Mouse (Mus musculus) embryonic fibroblast, embryonic 13.5 days (primary cell): ENCODE measurements around the gene Itpr3. TPM values are rescaled to one million over a fixed set of nuclear protein-coding genes. Genes with fewer than 3 reads are reported as not detected.

Experiments
- H3K27ac ChIP-seq: 2 replicates; pipeline ENCODE4 v1.5.1; 2012; ENCODE audit warnings: low read length, control low read depth, inconsistent platforms; ENCODE audit not compliant: insufficient read depth
- H3K4me1 ChIP-seq: 2 replicates; pipeline ENCODE4 v1.6.1; 2011; ENCODE audit warnings: low read length; ENCODE audit not compliant: control insufficient read depth, insufficient read depth
- H3K4me3 ChIP-seq: 2 replicates; pipeline ENCODE4 v1.5.1; 2011; ENCODE audit warnings: mild to moderate bottlenecking, control low read depth, low read length; ENCODE audit not compliant: insufficient read depth
- CTCF ChIP-seq: IDR thresholded peaks from 2 replicates; pipeline ENCODE4 v1.5.1; 2011; ENCODE audit warnings: mild to moderate bottlenecking, control low read depth, low read length, moderate library complexity, borderline replicate concordance; ENCODE audit not compliant: insufficient read depth
- POLR2A ChIP-seq: IDR thresholded peaks from 2 replicates; pipeline ENCODE4 v1.6.1; 2011; ENCODE audit warnings: low read depth, mild to moderate bottlenecking, control low read depth, low read length, moderate library complexity
- polyA plus RNA-seq: library from polyadenylated mRNA; stranded (reverse); fragments of >200 nt; gene quantifications from 2 replicates; pipeline ENCODE4 v1.2.4, GENCODE M21; 2011; ENCODE audit warnings: low read depth; ENCODE audit not compliant: missing spikeins, insufficient read length

Gene Itpr3
- polyA plus RNA-seq, 1 experiment = 15.7 TPM

- Histone ChIP-seq H3K27ac (no peak overlapping the region), H3K4me3 (no peak overlapping the region), H3K4me1 (no peaks in the 10 kb centered on the region)
- peak; percentile 23; the same call in 1 of the 2 replicates for TF ChIP-seq CTCF
- TF ChIP-seq POLR2A = no peak
Measured at GRCm38 (mm10) chr17:27047762-27048444, 9.2 kb upstream of the Itpr3 start.

GRCm38 (mm10) chr17:27048445-27049239, 8.5 kb upstream of the Itpr3 start:
- TF ChIP-seq CTCF (no peak), POLR2A (no peak)
- Histone ChIP-seq H3K4me3 (no peak overlapping the region), H3K4me1 (no peaks in the 10 kb centered on the region), H3K27ac (no peak overlapping the region)

DNA sequence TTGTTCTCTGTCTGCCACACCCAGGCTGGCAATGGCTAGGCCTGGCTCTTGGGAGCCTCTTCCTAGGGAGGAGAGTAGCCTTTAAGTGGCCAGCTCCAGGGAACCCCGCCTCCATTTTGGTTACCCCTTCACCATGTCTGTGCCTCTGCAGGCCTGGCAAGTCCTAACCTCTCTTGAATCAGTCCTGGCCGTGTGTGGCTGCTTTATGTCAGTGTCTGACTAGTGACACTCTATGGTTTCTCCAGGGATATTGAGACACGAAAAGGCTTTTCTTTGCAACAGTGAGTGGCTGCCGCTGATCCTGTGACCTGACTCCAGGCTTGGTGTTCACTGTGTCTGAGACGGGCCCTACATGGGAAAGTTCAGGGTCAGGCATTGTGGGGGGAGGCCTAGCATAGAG, 6.3 kb upstream of the Itpr3 start:
- Histone ChIP-seq H3K27ac (no peak overlapping the region), H3K4me3 (no peak overlapping the region), H3K4me1 (no peaks in the 10 kb centered on the region)
- TF ChIP-seq CTCF (no peak), POLR2A (no peak)

GRCm38 (mm10) chr17:27051514-27051913, 5.6 kb upstream of the Itpr3 start:
- Histone ChIP-seq H3K4me1 (no peaks in the 10 kb centered on the region), H3K27ac (0 out of 2 replicates have a peak overlapping the region, but pooled peaks have one; percentile 23), H3K4me3 (no peak overlapping the region)
- TF ChIP-seq CTCF = no peak

DNA sequence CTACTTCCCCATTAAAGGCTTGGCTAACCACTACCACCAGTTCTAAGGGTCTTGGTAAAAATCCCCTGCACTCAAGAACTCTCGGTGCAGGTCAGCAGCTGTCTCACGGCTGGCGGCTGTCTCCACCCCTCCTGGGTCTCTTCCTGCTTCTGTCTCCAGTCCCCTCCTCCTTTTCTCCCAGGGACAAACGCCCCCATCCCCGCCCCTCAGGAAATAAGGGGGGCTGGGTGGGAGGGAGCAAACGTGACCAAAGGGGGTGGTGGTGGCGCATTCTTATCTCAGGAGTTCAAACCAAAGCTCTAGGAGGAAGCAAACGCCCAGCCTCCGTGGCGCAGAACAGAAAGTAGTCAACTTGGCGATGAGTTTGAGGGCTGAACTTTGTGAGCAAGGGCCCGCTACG, 934 bp upstream of the Itpr3 start:
- Histone ChIP-seq H3K4me1 (peaks cover 4% of the 10 kb centered on the region; the same call in 1 of the 2 replicates), H3K4me3 (peak overlapping the region; percentile 77), H3K27ac (peak overlapping the region; percentile 83)
- TF ChIP-seq POLR2A (peak; percentile 82), CTCF (no peak)

GRCm38 (mm10) chr17:27057517-27058055, 482 bp downstream of the Itpr3 start:
- Histone ChIP-seq H3K4me3 (peak overlapping the region; percentile 77), H3K4me1 (peaks cover 4% of the 10 kb centered on the region; the same call in 1 of the 2 replicates), H3K27ac (peak overlapping the region; percentile 17; the same call in 1 of the 2 replicates)
- TF ChIP-seq CTCF (no peak), POLR2A (no peak)

GRCm38 (mm10) chr17:27060698-27061097, 3.6 kb downstream of the Itpr3 start:
- Histone ChIP-seq H3K4me1 (peaks cover 10% of the 10 kb centered on the region), H3K27ac (no peak overlapping the region), H3K4me3 (no peak overlapping the region)
- TF ChIP-seq CTCF (no peak), POLR2A (no peak)

GRCm38 (mm10) chr17:27061727-27062126, 4.6 kb downstream of the Itpr3 start:
- Histone ChIP-seq H3K4me1 (peaks cover 10% of the 10 kb centered on the region), H3K27ac (no peak overlapping the region), H3K4me3 (no peak overlapping the region)
- TF ChIP-seq POLR2A = no peak
- TF ChIP-seq CTCF = no peak

DNA sequence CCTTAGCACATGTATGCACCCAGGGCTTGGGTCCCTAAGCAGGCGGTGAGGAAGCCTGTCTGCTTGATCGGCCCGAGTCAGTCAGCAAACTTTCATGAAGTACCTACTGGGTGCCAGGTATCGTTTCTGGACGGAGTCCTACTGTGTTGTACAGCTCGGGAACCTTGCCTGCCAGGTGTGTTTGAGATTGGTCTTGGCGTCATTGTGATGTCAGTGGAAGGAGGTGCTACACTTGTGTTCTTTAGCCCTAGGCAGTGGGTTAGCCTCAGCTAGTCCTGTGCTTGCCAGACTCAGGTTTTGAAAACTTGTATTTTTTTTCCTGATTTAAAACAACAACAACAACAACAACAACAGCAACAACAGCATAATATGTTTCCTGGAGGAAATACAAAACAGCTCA, 5.6 kb downstream of the Itpr3 start:
- Histone ChIP-seq H3K4me3 (no peak overlapping the region), H3K4me1 (peaks cover 10% of the 10 kb centered on the region), H3K27ac (no peak overlapping the region)
- TF ChIP-seq CTCF (no peak), POLR2A (no peak)

DNA sequence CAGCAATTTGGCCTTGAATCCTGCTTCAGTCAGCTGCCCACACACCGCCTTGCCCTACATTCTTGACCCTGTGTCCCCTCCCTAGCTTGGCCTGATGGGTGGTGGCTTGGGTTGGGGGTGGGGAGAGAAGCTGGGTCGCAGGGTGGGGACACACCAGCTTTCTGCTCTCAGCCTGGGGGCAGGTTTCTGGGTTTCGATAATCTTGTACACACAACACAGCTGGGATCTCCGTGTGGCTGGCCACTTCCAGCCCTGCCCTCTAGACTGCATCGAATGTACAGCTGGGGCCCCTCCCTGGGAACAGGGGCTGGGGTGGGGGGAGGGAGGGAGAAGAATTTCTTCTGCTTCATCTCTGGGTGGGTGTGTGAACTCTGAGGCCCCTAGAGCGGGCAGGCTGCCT, 6.6 kb downstream of the Itpr3 start:
- TF ChIP-seq POLR2A (no peak), CTCF (no peak)
- Histone ChIP-seq H3K4me3 (no peak overlapping the region), H3K27ac (no peak overlapping the region), H3K4me1 (peaks cover 10% of the 10 kb centered on the region)
